Mouse (Mus musculus) lung, postnatal 4 days (tissue): ENCODE results near the gene Tnfsf18.
A peak's percentile ranks its signal among the peaks of the same experiment; 100 is the strongest.

ENCODE experiments used
- DNase-seq, 2 experiments: peaks; one replicate each; pipeline ENCODE4 v3.0.0; 2021

Gene Tnfsf18

DNA sequence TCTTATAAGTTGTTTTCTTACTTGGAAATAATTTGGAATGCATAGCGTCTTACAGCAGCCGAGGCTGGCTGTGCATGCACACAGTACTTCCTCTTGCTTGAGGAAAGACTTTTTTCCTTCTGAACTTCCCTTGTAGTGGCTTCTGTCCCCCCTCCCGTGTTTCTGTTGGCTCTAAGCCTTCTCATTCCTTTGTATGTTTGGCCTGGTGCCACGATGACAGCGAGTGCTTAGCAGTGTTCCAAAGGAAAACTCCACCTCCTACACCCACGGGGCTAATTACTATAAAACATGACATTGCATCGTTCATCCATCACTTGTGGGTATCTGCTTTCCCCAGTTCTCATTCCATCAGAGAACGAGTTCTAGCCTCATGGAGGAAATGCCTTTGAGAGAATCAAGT is at the start of gene Tnfsf18:
Gene Tnfsf18 (plus strand): TSS at position 313 of the 400 bp plus-strand sequence.
- peak; percentile 75 to 76 for DNase-seq

DNA sequence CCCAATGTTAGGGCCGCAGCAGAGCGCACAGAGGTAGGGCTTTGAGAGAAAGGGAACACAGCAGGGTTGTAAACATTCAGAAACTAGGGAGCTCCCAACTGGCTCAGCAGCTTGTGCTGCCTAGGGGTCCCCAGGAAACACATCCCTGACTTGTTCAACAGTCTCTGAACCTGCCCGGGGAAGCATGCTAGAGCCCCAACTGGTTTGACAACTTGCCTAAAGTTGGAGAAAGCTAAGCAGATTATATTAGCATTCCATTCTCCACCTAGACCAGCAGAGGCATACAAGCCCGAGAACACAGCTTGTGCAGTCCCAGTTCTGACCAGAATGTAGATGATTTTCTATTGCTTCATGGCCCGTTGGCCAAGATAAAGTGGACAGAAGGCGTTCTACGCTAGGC is 49.6 kb upstream of the Tnfsf18 start:
- DNase-seq = peak; percentile 16 to 35

DNA sequence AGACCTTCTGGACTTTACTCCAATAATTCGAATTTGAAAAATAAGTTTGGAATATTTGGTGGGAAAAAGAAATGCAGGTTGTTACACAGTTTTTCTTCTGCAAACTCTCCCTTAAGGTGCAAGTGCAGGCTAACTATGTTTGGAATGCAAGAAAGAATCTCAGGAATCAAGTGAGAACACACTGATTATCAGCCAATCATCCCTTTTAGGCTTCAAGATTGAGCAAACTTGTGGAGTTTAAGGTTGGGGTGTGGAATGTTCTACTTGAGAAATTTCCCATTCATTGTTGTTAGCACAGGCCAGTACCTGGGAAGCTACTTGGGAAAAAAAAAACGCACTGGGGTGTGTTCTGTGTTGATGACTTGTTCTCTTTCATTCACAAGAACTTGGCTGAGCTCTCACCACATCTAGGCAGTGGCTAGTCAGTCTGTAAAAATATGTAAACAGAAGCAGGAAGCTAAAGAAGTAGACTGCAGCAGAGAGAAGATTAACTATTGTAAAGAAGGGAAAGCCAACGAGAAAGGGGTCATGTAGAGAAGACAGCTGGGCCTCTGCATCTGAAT is 42.7 kb upstream of the Tnfsf18 start:
- no peak for DNase-seq

DNA sequence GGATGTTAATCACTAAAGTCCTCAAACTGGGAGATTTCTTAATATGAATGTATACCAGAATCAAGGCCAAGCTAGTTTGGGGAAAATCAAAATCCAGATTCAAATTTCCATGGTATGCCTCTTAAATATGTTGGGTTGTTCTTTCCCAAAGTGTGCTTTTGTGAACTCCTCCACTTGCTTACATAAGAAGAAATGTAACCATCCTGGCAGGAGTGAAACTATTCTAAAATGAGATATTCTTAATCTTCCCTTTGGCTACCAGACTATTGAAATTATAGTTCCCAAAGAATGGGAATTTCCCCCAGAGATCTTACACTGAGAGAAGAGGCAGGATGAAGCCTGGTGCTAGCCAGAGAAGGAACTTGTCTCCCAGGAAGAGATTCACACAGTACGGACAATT is 42.2 kb upstream of the Tnfsf18 start:
- DNase-seq = no peak

DNA sequence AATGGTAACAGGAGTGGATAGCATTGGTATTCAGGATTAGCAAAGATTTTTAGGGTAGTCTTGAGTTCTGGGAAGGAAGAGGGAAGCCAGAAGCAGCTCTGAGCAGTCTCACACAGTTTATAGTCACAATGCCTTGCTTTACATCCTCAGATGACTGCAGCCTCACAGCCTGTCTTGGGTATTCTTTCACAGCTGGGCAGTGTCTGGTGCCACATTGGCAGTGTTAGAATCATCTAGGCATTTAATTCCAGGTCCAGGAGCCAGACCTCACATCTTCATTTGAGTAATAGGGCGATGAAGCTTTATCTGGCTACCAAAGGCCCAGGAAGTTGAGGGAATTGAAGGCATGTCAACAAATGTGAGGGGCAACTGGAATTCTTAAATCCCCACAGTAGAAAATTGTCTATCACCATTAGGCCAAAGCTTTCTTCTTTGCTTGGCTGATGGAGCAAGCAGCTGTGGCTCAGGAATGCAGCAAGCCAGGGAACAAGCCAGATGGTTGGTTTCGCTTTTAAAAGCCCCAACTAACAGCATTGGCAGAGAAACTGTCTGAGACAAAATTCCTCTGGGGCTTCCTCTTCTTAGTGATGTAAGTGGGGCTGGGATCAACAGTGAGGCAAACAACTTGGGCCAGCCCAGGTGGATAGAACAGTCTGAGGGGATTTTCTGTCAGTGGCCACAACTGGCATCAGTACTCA is 30.9 kb upstream of the Tnfsf18 start:
- DNase-seq = peak; percentile 46 to 63

DNA sequence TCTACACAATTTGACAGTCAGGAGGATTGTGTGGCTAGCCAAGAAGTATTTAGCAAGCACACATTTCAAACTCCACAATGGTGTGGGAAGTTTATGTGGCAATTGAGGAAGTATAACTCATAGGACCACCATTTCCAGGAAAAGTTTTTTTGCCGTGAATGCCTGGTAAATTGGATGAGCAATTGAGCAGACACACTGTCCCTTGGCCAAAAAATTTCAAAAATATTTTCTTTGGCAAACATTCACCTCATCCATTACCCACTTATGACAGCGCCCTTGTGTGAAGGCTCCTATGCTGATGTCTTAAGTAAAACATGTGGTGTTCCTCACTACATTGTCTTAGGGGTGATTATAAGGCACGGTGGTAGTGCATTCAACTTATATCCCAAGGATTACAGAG is 17.2 kb upstream of the Tnfsf18 start:
- DNase-seq = no peak

DNA sequence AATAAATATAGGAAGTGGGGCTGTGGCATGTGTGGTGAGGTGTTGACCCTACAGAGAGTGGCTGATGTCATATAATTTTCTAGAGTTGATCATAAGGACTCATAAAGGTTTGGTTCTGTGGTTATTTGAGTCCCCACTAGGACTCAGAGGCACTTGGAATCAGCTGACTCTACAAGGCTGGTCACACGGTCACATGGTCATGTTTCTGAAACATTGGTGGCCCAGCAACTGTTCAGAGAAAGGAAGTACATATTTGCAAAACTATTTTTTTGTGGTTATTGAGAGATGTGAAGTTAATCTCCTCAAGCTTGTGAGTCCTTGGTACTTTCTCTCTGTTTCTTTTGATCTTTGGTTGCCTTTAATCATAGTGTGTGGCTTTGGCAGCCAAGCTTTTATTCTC is 14.6 kb upstream of the Tnfsf18 start:
- no peak for DNase-seq

DNA sequence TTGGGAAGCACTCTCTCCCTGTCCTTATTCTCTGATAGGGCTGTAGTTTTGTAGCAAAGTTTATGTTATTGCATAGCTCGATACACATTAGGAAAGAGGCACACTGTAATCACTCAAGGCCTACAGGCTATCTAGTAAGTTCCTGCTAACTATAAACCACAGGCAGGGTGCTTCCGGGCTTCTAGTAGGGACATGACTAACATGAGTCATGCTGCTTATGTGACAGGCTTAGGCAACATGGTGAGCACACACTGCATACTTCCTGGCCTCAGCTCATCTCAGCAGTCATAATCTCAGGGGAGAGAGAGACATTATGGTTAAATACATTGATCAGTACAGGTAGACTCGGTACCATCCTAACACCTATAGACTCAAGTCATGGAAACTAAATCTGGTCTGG is 12.2 kb upstream of the Tnfsf18 start:
- no peak for DNase-seq

DNA sequence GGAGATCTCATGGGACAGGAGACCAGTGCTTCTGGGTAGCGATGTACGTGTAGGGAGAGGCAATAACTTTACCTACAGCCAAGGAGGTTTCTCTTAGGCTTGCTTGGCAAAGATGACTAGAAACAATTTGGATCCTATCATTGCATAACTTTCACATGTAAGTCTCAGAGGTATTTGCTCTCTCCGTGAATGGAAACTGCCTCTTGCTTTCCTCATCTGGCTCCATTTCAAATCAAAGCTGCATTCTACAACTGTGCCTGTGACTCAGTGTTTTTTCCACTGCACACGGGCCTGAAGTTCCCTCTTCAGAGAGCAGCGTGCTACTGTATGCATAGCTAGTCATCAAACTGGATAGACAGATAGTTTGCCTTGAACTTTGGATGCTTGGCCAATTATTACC is 7.4 kb upstream of the Tnfsf18 start:
- no peak for DNase-seq

DNA sequence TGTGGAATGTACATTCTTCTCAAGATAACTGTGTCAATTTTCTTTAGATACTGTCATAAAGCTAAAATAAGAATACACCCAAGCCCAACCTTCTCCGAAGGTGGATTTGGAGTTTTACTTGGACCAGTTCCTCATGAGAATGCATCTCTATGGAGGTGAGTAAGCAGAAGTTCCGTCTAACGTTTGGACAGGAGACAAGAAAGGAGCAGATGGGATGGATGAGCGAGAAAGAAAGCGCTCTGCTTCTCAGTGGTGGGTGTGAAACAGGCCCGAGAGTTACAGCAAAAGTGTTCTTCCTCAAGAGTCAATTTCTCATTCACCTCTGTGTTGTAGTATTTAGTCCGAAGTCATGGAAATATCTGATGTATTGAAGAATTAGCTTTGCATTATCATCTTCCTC is 2.7 kb upstream of the Tnfsf18 start:
- no peak for DNase-seq

DNA sequence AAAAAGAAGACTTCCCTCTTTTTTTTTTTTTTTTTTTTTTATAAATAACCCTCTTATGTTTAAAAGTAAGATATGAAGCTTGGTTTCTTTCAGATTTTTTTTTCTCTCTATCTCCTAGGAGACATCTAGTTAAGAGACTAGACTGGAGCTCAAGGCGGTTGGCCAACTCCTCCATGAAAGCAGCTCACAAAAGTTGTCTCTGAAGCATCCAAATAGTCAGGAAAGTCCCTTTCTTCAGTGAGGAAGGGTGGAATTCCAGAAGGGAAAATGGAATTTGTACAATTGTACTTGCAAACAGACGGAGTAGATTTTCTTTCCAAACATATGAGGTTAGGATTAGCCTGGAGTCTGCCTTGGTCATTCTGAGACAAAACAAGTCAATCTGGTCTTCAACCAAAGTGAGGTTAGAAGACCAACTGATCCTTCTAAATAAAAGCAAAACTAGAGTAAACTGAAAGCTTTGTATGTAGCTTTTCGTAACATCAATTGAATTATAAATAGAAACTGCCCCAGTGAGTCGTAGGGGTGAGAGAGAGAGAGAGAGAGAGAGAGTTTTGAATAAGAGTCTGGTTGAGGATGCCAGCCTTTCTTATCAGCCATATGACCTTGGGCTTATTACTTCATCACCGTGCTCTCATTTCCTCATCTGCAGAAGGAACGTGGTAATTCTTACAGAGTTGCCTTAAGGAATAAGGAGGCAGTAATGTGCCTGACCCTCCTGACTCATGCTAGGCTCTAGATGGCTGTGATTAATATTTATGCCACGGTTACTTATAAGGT is 2.6 kb downstream of the Tnfsf18 start:
- no peak for DNase-seq

DNA sequence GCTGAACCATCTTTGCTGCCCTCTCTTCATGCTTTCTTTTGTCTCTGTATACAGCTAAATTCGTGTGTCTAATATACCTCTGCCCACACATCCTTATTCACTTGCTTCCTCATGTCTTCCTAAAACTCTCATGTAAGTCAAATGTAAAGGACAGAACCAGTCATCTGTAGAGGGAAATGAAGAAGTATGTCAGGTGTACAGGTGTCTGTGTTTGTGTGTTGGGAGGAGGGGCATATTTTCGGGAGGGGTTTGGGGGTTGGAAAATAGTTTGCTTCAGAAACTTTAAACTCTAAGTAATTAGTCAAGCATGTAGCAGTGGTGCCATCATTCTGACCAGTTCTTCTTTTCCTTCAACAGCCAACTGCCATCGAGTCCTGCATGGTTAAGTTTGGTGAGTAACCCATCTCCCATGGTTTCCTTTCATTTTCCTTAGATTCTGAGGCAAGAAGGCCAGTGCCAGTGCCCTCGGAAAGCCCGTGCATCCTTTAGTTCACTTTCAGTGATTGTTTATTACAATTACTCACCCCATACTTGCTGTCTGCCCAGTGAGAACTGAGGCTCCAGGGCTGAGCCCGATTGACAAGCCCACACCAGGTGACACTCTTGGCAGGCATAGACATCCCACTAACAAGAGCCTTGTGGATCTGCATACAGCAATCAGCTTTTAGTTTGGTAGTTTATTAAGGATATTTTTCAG is 5.8 kb downstream of the Tnfsf18 start:
- no peak for DNase-seq

DNA sequence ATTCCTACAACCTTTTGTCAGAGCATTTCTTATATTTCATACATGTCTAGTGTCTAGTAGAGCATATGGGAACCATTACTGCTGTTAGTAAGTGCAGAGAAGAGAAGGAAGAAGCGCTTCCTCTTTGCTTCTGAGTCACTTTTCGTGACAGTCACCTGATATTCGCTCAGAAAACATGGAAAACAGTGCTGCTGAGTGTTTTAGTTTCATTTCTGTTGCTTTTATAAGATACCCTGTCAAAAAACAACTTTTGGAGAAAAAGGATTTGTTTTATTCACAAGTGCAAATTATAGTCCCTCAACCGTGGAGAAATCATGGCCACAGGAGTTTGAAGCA is 6.3 kb downstream of the Tnfsf18 start:
- no peak for DNase-seq

DNA sequence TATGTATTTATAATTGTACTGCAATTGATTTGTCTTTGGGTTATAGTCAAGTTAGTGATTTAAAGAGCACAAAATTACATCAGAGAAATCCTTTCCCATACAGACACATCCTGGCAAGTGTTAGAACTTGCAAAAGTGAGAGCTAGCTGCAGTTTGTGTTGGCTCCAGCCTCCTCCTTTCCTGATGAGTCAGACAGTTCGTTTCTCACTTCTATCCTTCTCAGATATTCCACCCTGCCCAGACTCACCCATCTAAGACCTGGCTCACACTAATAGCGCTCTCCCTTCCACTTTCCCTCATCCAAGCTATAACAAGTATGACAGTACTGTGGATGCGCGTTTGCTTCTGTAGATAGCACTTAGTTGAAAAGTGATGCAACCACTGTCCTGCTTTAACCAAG is 11.9 kb downstream of the Tnfsf18 start:
- DNase-seq = no peak

DNA sequence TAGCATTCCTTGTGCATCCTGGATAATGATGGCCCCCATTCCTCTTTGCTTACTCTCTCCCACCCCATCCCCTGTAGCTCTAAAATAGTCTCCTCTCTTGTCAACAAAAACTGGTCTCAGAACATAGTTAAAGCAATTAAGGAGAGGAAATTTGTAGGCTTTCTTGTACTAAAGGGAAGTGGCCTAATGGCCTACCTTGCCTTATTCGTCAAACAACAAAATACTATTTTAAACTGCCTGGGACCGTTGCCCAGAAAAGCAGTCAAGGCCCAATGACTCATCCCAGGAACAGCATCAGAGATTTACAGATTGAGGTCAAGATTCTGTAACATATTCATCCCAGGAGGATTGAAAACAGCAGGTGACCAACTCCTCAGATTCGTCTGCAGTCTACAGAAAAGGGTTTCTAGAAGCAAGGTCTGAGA is 13.2 kb downstream of the Tnfsf18 start:
- DNase-seq = peak; percentile 24 to 29

DNA sequence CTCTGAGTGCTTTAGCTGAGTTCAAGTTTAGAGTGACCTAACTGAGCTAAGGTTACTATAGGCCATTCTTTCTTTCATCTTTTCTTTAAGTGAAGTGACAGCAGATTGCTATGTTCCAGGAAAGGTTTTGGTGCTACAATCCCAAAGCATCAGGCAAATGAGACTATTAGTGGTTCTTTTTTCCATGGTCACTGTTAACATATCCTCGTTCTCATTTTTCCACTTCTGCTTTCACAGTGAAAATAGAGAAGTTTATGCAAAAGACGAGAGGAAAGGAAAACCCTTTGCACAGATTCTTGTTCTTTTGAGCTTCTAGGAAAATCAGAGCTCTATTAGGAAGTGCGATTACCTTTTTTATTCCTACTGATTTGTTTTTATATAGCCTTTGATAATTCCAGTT is 22.9 kb downstream of the Tnfsf18 start:
- no peak for DNase-seq

DNA sequence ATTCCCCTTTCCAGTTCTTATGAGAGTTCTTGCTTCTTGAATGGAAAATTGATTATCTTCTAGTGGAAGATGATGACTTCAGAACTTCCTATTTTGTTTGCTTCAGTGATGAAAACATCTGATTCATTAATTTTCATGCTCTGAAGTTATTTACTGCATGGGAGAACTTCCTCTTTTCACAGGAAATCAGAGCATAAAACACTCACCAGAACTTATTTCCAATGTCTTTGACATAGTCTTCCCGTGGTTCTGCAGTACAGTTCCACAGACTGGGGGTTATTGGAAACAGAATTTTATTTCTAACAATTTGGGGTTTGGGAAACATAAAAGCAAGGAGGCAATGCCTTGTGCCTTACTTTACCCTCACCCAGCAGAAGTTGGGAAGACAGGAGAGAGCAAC is 25.8 kb downstream of the Tnfsf18 start:
- DNase-seq = no peak

DNA sequence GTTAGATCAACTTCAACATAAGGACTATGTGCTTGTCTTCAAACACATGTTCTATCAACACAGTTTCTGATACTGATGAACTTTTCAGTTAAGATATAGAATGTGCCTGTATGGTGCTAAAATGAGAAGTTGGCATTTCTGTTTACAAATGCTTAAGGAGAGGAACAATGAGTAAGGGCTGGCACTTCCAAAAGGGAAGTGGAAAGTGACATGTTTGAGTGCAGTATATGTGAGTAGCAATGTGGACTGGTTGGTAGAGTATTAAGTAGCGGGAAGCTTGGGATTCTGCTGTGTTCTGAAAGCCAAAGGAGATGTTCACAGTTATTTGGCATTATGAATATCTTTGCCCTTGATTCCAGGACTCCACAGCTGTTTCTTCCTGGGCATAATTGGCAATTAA is 33.7 kb downstream of the Tnfsf18 start:
- DNase-seq = no peak

DNA sequence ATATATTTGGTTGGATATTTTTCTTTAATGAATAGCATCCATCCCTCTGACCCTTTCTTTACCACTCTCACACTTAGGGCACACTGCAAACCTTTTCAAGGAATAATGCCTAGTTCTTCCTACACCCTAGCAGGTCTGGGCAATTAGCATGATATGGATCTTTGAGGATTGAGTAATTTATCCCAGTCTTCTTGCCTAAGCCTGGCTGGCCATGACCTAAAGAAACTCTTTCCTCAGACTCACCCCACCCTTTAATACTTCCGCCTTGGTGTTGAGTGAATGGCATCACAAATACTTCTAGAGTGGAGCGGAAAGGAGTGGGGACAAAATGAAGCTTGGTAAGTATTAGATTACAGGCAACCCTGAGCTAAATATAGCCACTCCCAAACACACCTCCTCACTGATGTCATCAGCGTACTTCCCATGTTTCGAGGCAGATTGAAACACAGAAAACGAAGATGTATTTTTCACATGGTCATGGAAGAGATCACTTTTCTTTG is 56.2 kb downstream of the Tnfsf18 start:
- DNase-seq = no peak

DNA sequence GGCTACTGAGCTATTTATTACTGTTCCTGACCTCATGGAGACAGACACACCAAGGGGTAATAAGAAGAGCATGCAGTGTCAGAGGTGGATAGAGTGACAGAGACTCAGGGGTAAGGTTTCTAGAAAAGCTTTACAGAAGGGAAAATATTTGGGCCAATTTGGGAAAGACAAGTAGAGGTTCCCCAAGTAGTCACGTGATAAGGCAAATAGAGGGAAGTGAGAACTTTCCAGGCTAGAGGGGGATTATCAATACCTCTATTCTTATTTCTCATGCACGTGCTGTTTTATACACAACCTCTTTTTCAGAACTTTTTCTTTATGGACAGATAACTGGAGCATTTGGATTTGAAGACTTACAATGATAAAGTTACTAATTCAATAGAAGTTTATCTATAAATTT is 57.6 kb downstream of the Tnfsf18 start:
- DNase-seq = no peak
